Comparison of ENCODE assay signal across 26 mouse cellular contexts in genomic region chr9:108494905-108495304, GRCm38 (mm10). TPM values are rescaled to one million over a fixed set of nuclear protein-coding genes. Genes with fewer than 3 reads are reported as not detected.
DNase-seq lines count a peak whose midpoint lies in the region; ATAC-seq and TF ChIP-seq lines count a peak whose summit lies in the region.
"Had no signal": no experiment of that assay in that cellular context is flagged by ENCODE, and none has a peak within 500 bp of the region (broad histone marks: within the 10 kb centered on the region; RNA-seq: fewer than 3 reads in every experiment).

No protein-coding gene starts in this region.

- no peak overlapping the region for H3K4me3 ChIP-seq in midbrain, embryonic 11.5 days (ENCODE audit: low read depth, low read length)
- H3K4me3 ChIP-seq in midbrain, postnatal 0 days (ENCODE audit: low read depth, low read length) = no peak overlapping the region
- H3K4me3 ChIP-seq: embryonic facial prominence, embryonic 13.5 days; embryonic facial prominence, embryonic 15.5 days; erythroblast, embryonic 14.5 days; forebrain, embryonic 10.5 days; forebrain, embryonic 12.5 days had no signal

- no peak for TF ChIP-seq CTCF in midbrain, postnatal 0 days (IDR thresholded peaks at IDR 0.05)

- intact Hi-C loops in gastrocnemius, postnatal 14 days (cut with DNase I; ENCODE audit: low total_unique reads) = no loop called here

- H3K27me3 ChIP-seq in midbrain, embryonic 11.5 days (ENCODE audit: control insufficient read depth, insufficient read depth, low read length) = no peaks in the 10 kb centered on the region
- H3K27me3 ChIP-seq in midbrain, postnatal 0 days (ENCODE audit: insufficient read depth, low read length) = no peaks in the 10 kb centered on the region
- H3K27me3 ChIP-seq: CH12.LX; embryonic facial prominence, embryonic 13.5 days; embryonic facial prominence, embryonic 15.5 days; forebrain, embryonic 12.5 days; Patski had no signal

- H3K9me3 ChIP-seq in midbrain, embryonic 11.5 days (ENCODE audit: control insufficient read depth, low read length) = no peaks in the 10 kb centered on the region
- no peaks in the 10 kb centered on the region for H3K9me3 ChIP-seq in midbrain, postnatal 0 days (ENCODE audit: low read length)
- H3K9me3 ChIP-seq: embryonic facial prominence, embryonic 13.5 days; embryonic facial prominence, embryonic 15.5 days; forebrain, embryonic 10.5 days; forebrain, embryonic 12.5 days; G1E had no signal

- no peak overlapping the region for H3K4me2 ChIP-seq in midbrain, embryonic 11.5 days
- no peak overlapping the region for H3K4me2 ChIP-seq in midbrain, postnatal 0 days (ENCODE audit: low read depth, low read length, poor library complexity, severe bottlenecking)
- H3K4me2 ChIP-seq: embryonic facial prominence, embryonic 13.5 days; embryonic facial prominence, embryonic 15.5 days; forebrain, embryonic 12.5 days had no signal

- WGBS in midbrain, embryonic 11.5 days = 91% methylated on average over 10 of the region's 10 CpGs
- WGBS in midbrain, postnatal 0 days = 86% methylated on average over 10 of the region's 10 CpGs

- ATAC-seq in midbrain, embryonic 11.5 days (ENCODE audit: low FRiP score) = no peak
- no peak for ATAC-seq in midbrain, postnatal 0 days (ENCODE audit: low FRiP score)
- ATAC-seq: CD4-positive, CD25-positive, alpha-beta regulatory T cell, adult 4 months; forebrain, embryonic 14.5 days; forebrain, embryonic 16.5 days; Patski had no signal

- H3K27ac ChIP-seq in midbrain, embryonic 11.5 days (ENCODE audit: low read depth, low read length) = no peak overlapping the region
- H3K27ac ChIP-seq in midbrain, postnatal 0 days (ENCODE audit: low read depth, low read length) = no peak overlapping the region
- H3K27ac ChIP-seq: embryonic facial prominence, embryonic 13.5 days; embryonic facial prominence, embryonic 15.5 days; forebrain, embryonic 10.5 days; forebrain, embryonic 12.5 days had no signal

- peaks cover 14% of the 10 kb centered on the region for H3K4me1 ChIP-seq in midbrain, embryonic 11.5 days (ENCODE audit: control insufficient read depth, insufficient read depth, low read length)
- 0 out of 2 replicates have a peak, but pooled peaks cover 8% of the 10 kb centered on the region for H3K4me1 ChIP-seq in midbrain, postnatal 0 days (ENCODE audit: insufficient read depth, low read length)

- H3K36me3 ChIP-seq in midbrain, embryonic 11.5 days (ENCODE audit: control insufficient read depth, insufficient read depth, low read length) = peaks cover 57% of the 10 kb centered on the region
- peaks cover 74% of the 10 kb centered on the region for H3K36me3 ChIP-seq in midbrain, postnatal 0 days (ENCODE audit: insufficient read depth, low read length)

- no peak overlapping the region for H3K9ac ChIP-seq in midbrain, embryonic 11.5 days (ENCODE audit: low read length)
- no peak overlapping the region for H3K9ac ChIP-seq in midbrain, postnatal 0 days (replicated peaks; ENCODE audit: low read length, poor library complexity, severe bottlenecking)
- H3K9ac ChIP-seq: embryonic facial prominence, embryonic 13.5 days; embryonic facial prominence, embryonic 15.5 days; forebrain, embryonic 12.5 days had no signal

- DNase-seq in gastrocnemius, postnatal 14 days = peak; percentile 4
- no peak for DNase-seq in gastrocnemius, adult 18-20 months (ENCODE audit: low spot score)
- DNase-seq in midbrain, embryonic 11.5 days (ENCODE audit: low spot score, missing footprints) = peak; percentile 33
- no peak for DNase-seq in midbrain, postnatal 0 days (ENCODE audit: low spot score)
- peak; percentile 26 for DNase-seq in R1 (ENCODE audit: low read depth, low spot score)
- DNase-seq: adrenal gland, adult 2 months; adrenal gland, postnatal 10 days; adrenal gland, postnatal 25 days; B cell, adult 2 months; cerebellum, adult 11 months; cerebellum, adult 18-20 months; cerebellum, adult 8-10 months; cerebellum, adult 9-11 months; cerebellum, postnatal 36 days; embryo, embryonic 11 days had no signal

RNA-seq across cellular contexts. Expression of gene Usp19, which starts 4.5 kb away (rescaled TPM):
- total RNA-seq in gastrocnemius, postnatal 14 days (2021) = 10 to 100 TPM; 85.9 to 92.0 TPM
- 100 to 1,000 TPM; 126 to 127 TPM for total RNA-seq in gastrocnemius, adult 18-20 months (2021)
- polyA plus RNA-seq in midbrain, embryonic 11.5 days (2014; fragmentation: Nextera tagmentation; extraction: Ambion mirVana) = 62.2 and 63.0 TPM in 2 replicates
- total RNA-seq in midbrain, postnatal 0 days (2014; rRNA removed) = 86.5 and 113 TPM in 2 replicates
- 48.2 and 50.7 TPM in 2 replicates for polyA plus RNA-seq in midbrain, postnatal 0 days (2015; fragmentation: Nextera tagmentation; extraction: Ambion mirVana)

RNA-seq across cellular contexts. Expression of gene Qars, which starts 12.6 kb away (rescaled TPM):
- total RNA-seq in gastrocnemius, postnatal 14 days (2021) = 10 to 100 TPM; 65.9 to 72.6 TPM
- total RNA-seq in gastrocnemius, adult 18-20 months (2021) = 10 to 100 TPM; 83.0 to 86.4 TPM
- 103 TPM in 2 replicates for polyA plus RNA-seq in midbrain, embryonic 11.5 days (2014; fragmentation: Nextera tagmentation; extraction: Ambion mirVana)
- 107 and 146 TPM in 2 replicates for total RNA-seq in midbrain, postnatal 0 days (2014; rRNA removed)
- 62.0 and 62.6 TPM in 2 replicates for polyA plus RNA-seq in midbrain, postnatal 0 days (2015; fragmentation: Nextera tagmentation; extraction: Ambion mirVana)

RNA-seq across cellular contexts. Expression of gene Lamb2, which starts 15.4 kb away (rescaled TPM):
- 100 to 1,000 TPM; 118 to 125 TPM for total RNA-seq in gastrocnemius, postnatal 14 days (2021)
- total RNA-seq in gastrocnemius, adult 18-20 months (2021) = 100 to 1,000 TPM; 117 to 126 TPM
- 20.1 and 21.4 TPM in 2 replicates for polyA plus RNA-seq in midbrain, embryonic 11.5 days (2014; fragmentation: Nextera tagmentation; extraction: Ambion mirVana)
- 56.5 and 169 TPM in 2 replicates for total RNA-seq in midbrain, postnatal 0 days (2014; rRNA removed)
- polyA plus RNA-seq in midbrain, postnatal 0 days (2015; fragmentation: Nextera tagmentation; extraction: Ambion mirVana) = 15.8 and 18.5 TPM in 2 replicates

RNA-seq across cellular contexts. Expression of gene Qrich1, which starts 21.7 kb away (rescaled TPM):
- 10 to 100 TPM; 58.8 to 59.5 TPM for total RNA-seq in gastrocnemius, postnatal 14 days (2021)
- 10 to 100 TPM; 47.3 to 57.4 TPM for total RNA-seq in gastrocnemius, adult 18-20 months (2021)
- polyA plus RNA-seq in midbrain, embryonic 11.5 days (2014; fragmentation: Nextera tagmentation; extraction: Ambion mirVana) = 160 and 175 TPM in 2 replicates
- total RNA-seq in midbrain, postnatal 0 days (2014; rRNA removed) = 240 and 284 TPM in 2 replicates
- polyA plus RNA-seq in midbrain, postnatal 0 days (2015; fragmentation: Nextera tagmentation; extraction: Ambion mirVana) = 103 and 109 TPM in 2 replicates

RNA-seq across cellular contexts. Expression of gene Klhdc8b, which starts 33.5 kb away (rescaled TPM):
- 1 to 10 TPM; 4.1 to 4.6 TPM for total RNA-seq in gastrocnemius, postnatal 14 days (2021)
- total RNA-seq in gastrocnemius, adult 18-20 months (2021) = 1 to 10 TPM; 1.8 to 2.2 TPM
- polyA plus RNA-seq in midbrain, embryonic 11.5 days (2014; fragmentation: Nextera tagmentation; extraction: Ambion mirVana) = 34.4 and 36.2 TPM in 2 replicates
- 82.4 and 86.3 TPM in 2 replicates for total RNA-seq in midbrain, postnatal 0 days (2014; rRNA removed)
- 56.1 and 59.2 TPM in 2 replicates for polyA plus RNA-seq in midbrain, postnatal 0 days (2015; fragmentation: Nextera tagmentation; extraction: Ambion mirVana)

Comparison
In these comparisons a context has a peak if more than half of its experiments do, and no peak if none do; other contexts are left out.
1. DNase-seq: peak in gastrocnemius, postnatal 14 days (single experiment), midbrain, embryonic 11.5 days (single experiment) and R1 (single experiment); none in gastrocnemius, adult 18-20 months (single experiment) and midbrain, postnatal 0 days (single experiment).